ENCODE assay signal across 8 mouse cellular contexts in genomic region chr1:153414114-153414723, GRCm38 (mm10). TPM values are rescaled to one million over a fixed set of nuclear protein-coding genes. Genes with fewer than 3 reads are reported as not detected.
A peak's percentile ranks its signal among the peaks of the same experiment; 100 is the strongest.
DNase-seq lines count a peak whose midpoint lies in the region.

No protein-coding gene starts in this region.

- peak; percentile 97 to 98 for DNase-seq in CD8-positive naive resting alpha-beta T cell, adult 2 months (ENCODE audit: low read depth in 2 of 2, low spot score in 2 of 2)
- DNase-seq in adrenal gland, postnatal 4 days (ENCODE audit: low spot score in 2 of 2), result peak; percentile 11 to 26
- DNase-seq in frontal cortex, postnatal 36 days (ENCODE audit: low spot score in 2 of 2), result peak; percentile 61 to 66
- peak; percentile 48 for DNase-seq in heart, postnatal 4 days
- peak; percentile 66 to 69 for DNase-seq in layer of hippocampus, postnatal 10 days (ENCODE audit: low spot score in 2 of 2)
- DNase-seq in lung, postnatal 10 days, result peak; percentile 76
- DNase-seq in right cerebral cortex, postnatal 25 days, result peak; percentile 71
- DNase-seq in thymus, postnatal 25 days, result peak; percentile 95

RNA-seq across cellular contexts. Expression of gene Shcbp1l, which starts 10.7 kb away (rescaled TPM):
- total RNA-seq in adrenal gland, postnatal 4 days (2021), result 1 to 10 TPM in 1 of 2 experiments, under 1 TPM in 1; 0.67 to 1.2 TPM
- total RNA-seq in heart, postnatal 4 days (2021), result not detected
- 1 to 10 TPM; 2.9 to 3.9 TPM for total RNA-seq in layer of hippocampus, postnatal 10 days (2021)

Comparison
In these comparisons a context has a peak if more than half of its experiments do, and no peak if none do; other contexts are left out.
1. Peak in every context shown above with its lines: DNase-seq.
2. DNase-seq: peak in every context shown above with its lines; median percentile 98 in CD8-positive naive resting alpha-beta T cell, adult 2 months; 95 in thymus, postnatal 25 days; 76 in lung, postnatal 10 days; 71 in right cerebral cortex, postnatal 25 days; 68 in layer of hippocampus, postnatal 10 days; 64 in frontal cortex, postnatal 36 days; 48 in heart, postnatal 4 days; 18 in adrenal gland, postnatal 4 days.